Mouse (Mus musculus): ENCODE measurements at regions not wholly inside any gene's neighbourhood (a gene's known extent, or its start where the extent isn't known, plus 50 kb on each side); places are given as distances from the start of the nearest gene placed in this dataset.
"Not testable (repeated sequence)": the region's sequence is repeated elsewhere in the genome, so short reads cannot be mapped to it uniquely, and the experiment has no call there.

DNA sequence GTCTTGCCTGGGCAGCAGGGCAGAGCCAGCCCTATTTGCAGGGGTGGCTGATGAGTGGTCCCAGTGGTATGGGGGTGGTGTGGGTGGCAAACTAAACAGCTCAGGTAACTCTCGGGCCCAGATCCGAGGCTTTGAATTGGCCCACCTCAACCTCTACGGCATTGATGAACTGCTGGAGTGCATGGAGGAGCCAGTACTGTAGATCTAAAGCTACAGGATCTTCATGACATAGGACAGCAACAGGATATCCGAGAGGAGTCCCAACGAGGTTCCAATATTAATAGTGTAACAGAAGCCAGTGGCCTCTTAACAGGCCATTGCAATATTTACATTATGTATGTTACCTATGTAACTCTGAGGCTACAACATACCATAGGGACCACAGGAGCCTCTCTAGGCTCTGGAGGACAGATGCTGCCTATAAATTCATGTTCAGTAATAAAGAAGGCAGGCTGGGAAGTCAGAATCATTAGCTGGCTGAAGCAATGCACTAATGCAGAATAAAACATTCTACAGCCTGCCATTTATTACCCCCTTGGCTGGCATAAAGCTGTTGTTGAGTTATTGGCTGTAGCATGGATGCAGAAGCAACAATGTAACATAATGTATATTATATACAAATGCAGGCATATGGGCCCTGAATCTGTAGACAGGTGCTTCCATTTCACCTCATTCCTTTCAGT lies 283.5 kb downstream of the Kif20b start:
- no peak overlapping the region for H3K9ac ChIP-seq (ENCODE audit: low read depth, low read length)
- no peak overlapping the region for H3K4me3 ChIP-seq (ENCODE audit: low read depth, low read length)
- H3K27ac ChIP-seq (ENCODE audit: low read depth, low read length): no peak overlapping the region
- H3K36me3 ChIP-seq (ENCODE audit: control insufficient read depth, insufficient read depth, low read length): no peaks in the 10 kb centered on the region
- H3K9me3 ChIP-seq (ENCODE audit: control insufficient read depth, low read length): no peaks in the 10 kb centered on the region
- no peaks in the 10 kb centered on the region for H3K4me1 ChIP-seq (replicated peaks; ENCODE audit: control insufficient read depth, insufficient read depth, low read length)
- no peaks in the 10 kb centered on the region for H3K27me3 ChIP-seq (ENCODE audit: control insufficient read depth, insufficient read depth, low read length)
- no peak overlapping the region for H3K4me2 ChIP-seq (replicated peaks; ENCODE audit: low read depth, low read length)
- DNase-seq (ENCODE audit: low spot score): no peak
- 86% methylated on average over 5 of the region's 5 CpGs for WGBS
- no peak for ATAC-seq (ENCODE audit: low FRiP score)

DNA sequence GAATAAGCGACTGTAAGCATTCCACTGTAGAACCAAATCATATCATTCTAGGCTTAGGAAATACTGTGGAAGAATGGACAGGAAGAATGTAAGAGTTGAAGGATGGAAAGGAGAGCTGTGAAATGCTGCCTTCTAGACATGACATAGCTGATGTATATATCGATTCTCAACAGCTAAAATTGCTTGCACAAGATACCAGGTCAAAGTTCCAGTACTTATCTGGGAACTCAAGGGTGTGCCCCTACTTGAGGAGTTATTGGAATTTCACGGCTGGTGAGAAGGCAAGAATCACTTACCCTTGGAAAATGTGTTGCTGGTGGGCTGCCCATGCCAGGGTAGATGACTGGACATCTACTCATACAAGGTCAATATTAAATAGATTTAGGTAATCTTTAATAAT lies 322.0 kb downstream of the Kif20b start:
- Histone ChIP-seq H3K4me2 (replicated peaks; ENCODE audit: low read depth, low read length) (no peak overlapping the region), H3K9ac (ENCODE audit: low read depth, low read length) (no peak overlapping the region), H3K27ac (ENCODE audit: low read depth, low read length) (no peak overlapping the region), H3K4me3 (ENCODE audit: low read depth, low read length) (no peak overlapping the region), H3K9me3 (ENCODE audit: control insufficient read depth, low read length) (no peaks in the 10 kb centered on the region), H3K36me3 (ENCODE audit: control insufficient read depth, insufficient read depth, low read length) (no peaks in the 10 kb centered on the region), H3K27me3 (ENCODE audit: control insufficient read depth, insufficient read depth, low read length) (no peaks in the 10 kb centered on the region), H3K4me1 (replicated peaks; ENCODE audit: control insufficient read depth, insufficient read depth, low read length) (no peaks in the 10 kb centered on the region)
- ATAC-seq (ENCODE audit: low FRiP score): no peak
- 84% methylated on average over 3 of the region's 3 CpGs for WGBS
- DNase-seq (ENCODE audit: low spot score): no peak

DNA sequence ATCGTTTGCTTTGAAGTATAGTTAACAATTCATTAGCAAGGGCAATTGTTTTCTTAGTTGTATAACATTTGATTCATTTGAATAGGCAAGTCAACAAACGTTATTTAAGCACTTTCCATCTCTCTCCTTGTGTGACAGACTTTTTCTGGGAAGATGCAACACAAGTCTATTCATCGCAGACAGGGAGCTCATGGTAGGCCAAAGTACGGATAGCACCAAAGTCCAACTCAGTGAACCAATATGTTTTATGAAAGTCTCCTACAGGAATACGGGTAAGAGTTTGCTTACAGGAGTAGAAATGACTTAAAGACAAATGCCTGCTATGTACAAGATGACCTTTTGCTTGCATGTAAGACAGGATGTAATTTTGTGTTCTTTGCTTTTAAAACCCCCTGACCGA lies 325.4 kb downstream of the Kif20b start:
- Histone ChIP-seq H3K36me3 (ENCODE audit: control insufficient read depth, insufficient read depth, low read length) (no peaks in the 10 kb centered on the region), H3K4me2 (replicated peaks; ENCODE audit: low read depth, low read length) (no peak overlapping the region), H3K27me3 (ENCODE audit: control insufficient read depth, insufficient read depth, low read length) (no peaks in the 10 kb centered on the region), H3K4me1 (replicated peaks; ENCODE audit: control insufficient read depth, insufficient read depth, low read length) (no peaks in the 10 kb centered on the region), H3K27ac (ENCODE audit: low read depth, low read length) (no peak overlapping the region), H3K9me3 (ENCODE audit: control insufficient read depth, low read length) (no peaks in the 10 kb centered on the region), H3K9ac (ENCODE audit: low read depth, low read length) (no peak overlapping the region), H3K4me3 (ENCODE audit: low read depth, low read length) (no peak overlapping the region)
- 86% methylated on average over 6 of the region's 6 CpGs for WGBS
- no peak for DNase-seq (ENCODE audit: low spot score)
- ATAC-seq (ENCODE audit: low FRiP score): no peak

DNA sequence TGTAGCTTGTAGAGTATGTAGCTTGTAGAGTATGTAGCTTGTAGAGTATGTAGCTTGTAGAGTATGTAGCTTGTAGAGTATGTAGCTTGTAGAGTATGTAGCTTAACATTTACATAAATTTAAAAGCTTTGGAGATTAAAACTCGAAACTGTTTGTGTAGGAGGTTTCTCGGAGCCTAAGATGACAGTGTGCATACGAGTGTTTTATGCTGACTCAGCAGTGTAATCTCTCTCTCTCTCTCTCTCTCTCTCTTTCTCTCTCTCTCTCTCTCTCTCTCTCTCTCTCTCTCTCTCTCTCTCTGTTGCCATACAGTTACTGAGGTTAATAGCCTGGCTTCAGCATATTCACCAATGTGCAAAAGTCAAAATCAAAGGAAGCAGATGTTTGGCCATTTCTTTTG lies 336.5 kb downstream of the Kif20b start:
- not testable (repeated sequence) for H3K4me1 ChIP-seq (replicated peaks; ENCODE audit: control insufficient read depth, insufficient read depth, low read length); H3K4me3 ChIP-seq (ENCODE audit: low read depth, low read length); H3K36me3 ChIP-seq (ENCODE audit: control insufficient read depth, insufficient read depth, low read length); H3K27ac ChIP-seq (ENCODE audit: low read depth, low read length); ATAC-seq (ENCODE audit: low FRiP score); H3K27me3 ChIP-seq (ENCODE audit: control insufficient read depth, insufficient read depth, low read length); H3K9ac ChIP-seq (ENCODE audit: low read depth, low read length); H3K9me3 ChIP-seq (ENCODE audit: control insufficient read depth, low read length); DNase-seq (ENCODE audit: low spot score); H3K4me2 ChIP-seq (replicated peaks; ENCODE audit: low read depth, low read length)
- 81% methylated on average over 3 of the region's 3 CpGs for WGBS

DNA sequence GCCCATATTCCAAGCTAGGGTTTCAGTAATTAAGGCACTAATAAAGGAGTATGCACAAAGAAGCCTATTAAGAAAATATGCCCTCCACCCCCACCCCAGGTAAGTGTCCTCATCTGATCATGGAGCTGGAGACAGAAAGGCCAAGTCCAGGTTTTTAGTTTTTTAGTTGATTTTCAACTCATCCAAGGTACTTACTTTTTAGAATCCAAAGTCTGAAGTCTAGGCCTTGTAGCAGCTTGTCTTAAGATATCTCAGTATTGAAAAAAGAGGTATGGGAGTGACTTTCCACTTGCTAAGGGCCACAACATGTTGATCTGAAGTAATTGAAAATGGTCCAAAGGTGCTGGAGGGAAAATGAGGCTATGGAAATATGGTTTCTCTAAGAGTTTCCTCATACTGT lies 340.9 kb downstream of the Kif20b start:
- Histone ChIP-seq H3K9ac (ENCODE audit: low read depth, low read length) (no peak overlapping the region), H3K4me1 (replicated peaks; ENCODE audit: control insufficient read depth, insufficient read depth, low read length) (no peaks in the 10 kb centered on the region), H3K4me2 (replicated peaks; ENCODE audit: low read depth, low read length) (no peak overlapping the region), H3K27ac (ENCODE audit: low read depth, low read length) (no peak overlapping the region), H3K4me3 (ENCODE audit: low read depth, low read length) (no peak overlapping the region), H3K9me3 (ENCODE audit: control insufficient read depth, low read length) (no peaks in the 10 kb centered on the region), H3K27me3 (ENCODE audit: control insufficient read depth, insufficient read depth, low read length) (no peaks in the 10 kb centered on the region), H3K36me3 (ENCODE audit: control insufficient read depth, insufficient read depth, low read length) (no peaks in the 10 kb centered on the region)
- ATAC-seq (ENCODE audit: low FRiP score) (no peak), DNase-seq (ENCODE audit: low spot score) (no peak)

DNA sequence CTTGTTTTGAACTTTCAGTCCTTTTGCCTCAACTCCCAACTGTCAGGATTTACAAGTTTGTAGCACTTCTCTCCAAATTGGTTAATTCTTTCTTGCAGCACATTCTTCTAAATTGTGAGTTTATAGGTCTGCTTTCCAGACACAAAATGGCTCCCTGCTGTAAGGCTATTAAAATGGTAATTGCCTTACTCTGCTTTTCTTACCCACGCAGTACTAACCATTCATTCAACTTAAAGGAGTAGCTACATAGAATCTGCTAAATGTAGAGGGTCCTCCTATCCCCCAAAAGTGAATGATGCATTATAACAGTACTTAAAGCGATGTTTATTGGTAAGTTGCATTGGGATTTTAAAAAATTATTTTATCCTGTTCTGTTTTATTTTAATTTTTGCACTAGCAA lies 356.2 kb downstream of the Kif20b start:
- Histone ChIP-seq H3K4me2 (replicated peaks; ENCODE audit: low read depth, low read length) (no peak overlapping the region), H3K27ac (ENCODE audit: low read depth, low read length) (no peak overlapping the region), H3K4me1 (replicated peaks; ENCODE audit: control insufficient read depth, insufficient read depth, low read length) (no peaks in the 10 kb centered on the region), H3K9ac (ENCODE audit: low read depth, low read length) (no peak overlapping the region), H3K4me3 (ENCODE audit: low read depth, low read length) (no peak overlapping the region), H3K36me3 (ENCODE audit: control insufficient read depth, insufficient read depth, low read length) (no peaks in the 10 kb centered on the region), H3K27me3 (ENCODE audit: control insufficient read depth, insufficient read depth, low read length) (no peaks in the 10 kb centered on the region), H3K9me3 (ENCODE audit: control insufficient read depth, low read length) (no peaks in the 10 kb centered on the region)
- WGBS: 51% methylated on average over 2 of the region's 2 CpGs
- no peak for ATAC-seq (ENCODE audit: low FRiP score)
- no peak for DNase-seq (ENCODE audit: low spot score)

DNA sequence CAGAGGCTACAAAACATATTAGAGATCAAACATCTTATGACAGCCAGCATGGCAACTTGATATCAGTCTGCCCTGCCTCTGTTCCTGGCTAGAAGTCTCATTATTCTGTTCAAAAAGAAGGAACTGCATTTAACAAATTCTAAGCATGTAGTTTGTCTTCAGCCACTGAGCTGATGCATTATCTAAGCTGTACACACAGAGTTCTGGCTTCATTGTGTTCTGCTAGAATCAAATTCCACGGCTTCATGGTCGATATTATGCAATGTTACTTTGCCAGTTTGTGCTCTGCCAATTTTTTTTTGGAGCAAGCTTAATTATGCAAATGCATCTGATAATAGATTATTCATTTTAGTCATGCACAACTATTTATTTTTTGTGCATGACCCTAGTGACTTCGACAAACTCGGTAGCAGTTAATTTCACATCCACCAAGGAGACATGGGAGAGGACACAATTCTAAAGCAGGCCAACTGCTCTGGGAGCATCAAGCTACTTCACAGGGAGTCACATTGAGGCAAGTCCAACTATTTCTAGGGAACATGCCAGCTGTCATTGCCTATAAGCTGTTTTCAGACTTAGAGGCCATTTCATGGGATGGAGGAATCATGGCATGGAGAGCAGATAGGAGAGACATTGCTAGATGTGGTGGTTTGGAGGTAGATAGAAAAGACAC lies 360.8 kb downstream of the Kif20b start:
- no peak for DNase-seq (ENCODE audit: low spot score)
- Histone ChIP-seq H3K27me3 (ENCODE audit: control insufficient read depth, insufficient read depth, low read length) (no peaks in the 10 kb centered on the region), H3K9ac (ENCODE audit: low read depth, low read length) (no peak overlapping the region), H3K4me2 (replicated peaks; ENCODE audit: low read depth, low read length) (no peak overlapping the region), H3K4me1 (replicated peaks; ENCODE audit: control insufficient read depth, insufficient read depth, low read length) (no peaks in the 10 kb centered on the region), H3K9me3 (ENCODE audit: control insufficient read depth, low read length) (no peaks in the 10 kb centered on the region), H3K36me3 (ENCODE audit: control insufficient read depth, insufficient read depth, low read length) (no peaks in the 10 kb centered on the region), H3K27ac (ENCODE audit: low read depth, low read length) (no peak overlapping the region), H3K4me3 (ENCODE audit: low read depth, low read length) (no peak overlapping the region)
- ATAC-seq (ENCODE audit: low FRiP score): no peak
- 79% methylated on average over 4 of the region's 4 CpGs for WGBS

DNA sequence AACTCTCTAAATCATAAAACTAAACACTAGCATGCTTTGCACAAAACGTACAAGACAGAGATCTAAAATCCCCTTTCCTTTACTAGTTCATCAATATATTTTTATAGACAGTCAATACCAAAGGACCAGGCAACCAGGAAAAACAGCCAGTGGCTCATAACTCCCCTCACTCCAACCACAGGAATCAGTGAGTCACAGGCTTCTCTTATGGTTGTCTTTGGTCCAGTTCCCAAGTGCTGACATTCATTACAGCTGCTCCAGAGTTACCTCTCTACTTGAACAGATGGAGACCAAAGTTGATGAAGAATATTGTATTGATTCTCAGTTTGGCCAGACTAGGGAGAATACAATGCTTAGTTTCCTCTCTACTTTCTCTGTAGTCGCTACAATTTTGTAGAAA lies 376.7 kb downstream of the Kif20b start:
- Histone ChIP-seq H3K27ac (ENCODE audit: low read depth, low read length) (no peak overlapping the region), H3K9me3 (ENCODE audit: control insufficient read depth, low read length) (no peaks in the 10 kb centered on the region), H3K4me1 (replicated peaks; ENCODE audit: control insufficient read depth, insufficient read depth, low read length) (no peaks in the 10 kb centered on the region), H3K4me2 (replicated peaks; ENCODE audit: low read depth, low read length) (no peak overlapping the region), H3K9ac (ENCODE audit: low read depth, low read length) (no peak overlapping the region), H3K27me3 (ENCODE audit: control insufficient read depth, insufficient read depth, low read length) (no peaks in the 10 kb centered on the region), H3K4me3 (ENCODE audit: low read depth, low read length) (no peak overlapping the region), H3K36me3 (ENCODE audit: control insufficient read depth, insufficient read depth, low read length) (no peaks in the 10 kb centered on the region)
- WGBS: 85% methylated on average over 2 of the region's 2 CpGs
- ATAC-seq (ENCODE audit: low FRiP score) (no peak), DNase-seq (ENCODE audit: low spot score) (no peak)

DNA sequence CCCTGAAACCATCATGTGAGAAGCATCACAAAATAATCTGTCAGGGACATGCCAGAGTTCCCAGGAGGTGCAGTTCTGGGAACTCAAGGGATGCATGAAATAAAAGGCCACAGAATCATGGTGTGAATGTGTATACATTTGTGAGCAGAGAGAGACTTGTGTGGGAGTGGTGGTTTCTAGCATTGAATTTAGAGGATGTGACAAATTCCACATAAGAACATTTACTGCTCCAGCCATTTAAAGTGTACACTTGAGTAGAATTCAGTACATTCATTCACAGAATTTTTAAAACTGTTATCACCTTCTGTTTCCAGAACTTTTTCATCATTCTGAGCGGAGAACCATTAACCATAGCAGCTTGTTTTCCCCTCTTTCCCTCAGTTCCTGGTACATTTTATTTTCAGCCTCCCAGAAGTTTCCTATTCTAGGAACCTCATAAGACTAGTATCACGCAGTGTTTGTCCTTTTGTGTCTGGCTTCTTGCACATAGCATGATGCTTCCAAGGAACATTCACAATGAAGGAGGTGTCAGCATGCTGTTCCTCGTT lies 380.6 kb downstream of the Kif20b start:
- DNase-seq (ENCODE audit: low spot score) (no peak), ATAC-seq (ENCODE audit: low FRiP score) (no peak)
- H3K9me3 ChIP-seq (ENCODE audit: control insufficient read depth, low read length): no peaks in the 10 kb centered on the region
- WGBS: 86% methylated on average over 3 of the region's 3 CpGs
- no peaks in the 10 kb centered on the region for H3K36me3 ChIP-seq (ENCODE audit: control insufficient read depth, insufficient read depth, low read length)
- H3K27ac ChIP-seq (ENCODE audit: low read depth, low read length): no peak overlapping the region
- no peak overlapping the region for H3K4me2 ChIP-seq (replicated peaks; ENCODE audit: low read depth, low read length)
- no peaks in the 10 kb centered on the region for H3K27me3 ChIP-seq (ENCODE audit: control insufficient read depth, insufficient read depth, low read length)
- H3K9ac ChIP-seq (ENCODE audit: low read depth, low read length): no peak overlapping the region
- H3K4me3 ChIP-seq (ENCODE audit: low read depth, low read length): no peak overlapping the region
- no peaks in the 10 kb centered on the region for H3K4me1 ChIP-seq (replicated peaks; ENCODE audit: control insufficient read depth, insufficient read depth, low read length)

Measured in hindbrain, embryonic 11.5 days (tissue).